Mouse (Mus musculus): ENCODE measurements at regions not wholly inside any gene's neighbourhood (a gene's known extent, or its start where the extent isn't known, plus 50 kb on each side); places are given as distances from the start of the nearest gene placed in this dataset.
A peak's percentile ranks its signal among the peaks of the same experiment; 100 is the strongest.

GRCm38 (mm10) chr17:67569865-67570264 lies 62.7 kb downstream of the Lrrc30 start:
- DNase-seq (ENCODE audit: low spot score): no peak

DNA sequence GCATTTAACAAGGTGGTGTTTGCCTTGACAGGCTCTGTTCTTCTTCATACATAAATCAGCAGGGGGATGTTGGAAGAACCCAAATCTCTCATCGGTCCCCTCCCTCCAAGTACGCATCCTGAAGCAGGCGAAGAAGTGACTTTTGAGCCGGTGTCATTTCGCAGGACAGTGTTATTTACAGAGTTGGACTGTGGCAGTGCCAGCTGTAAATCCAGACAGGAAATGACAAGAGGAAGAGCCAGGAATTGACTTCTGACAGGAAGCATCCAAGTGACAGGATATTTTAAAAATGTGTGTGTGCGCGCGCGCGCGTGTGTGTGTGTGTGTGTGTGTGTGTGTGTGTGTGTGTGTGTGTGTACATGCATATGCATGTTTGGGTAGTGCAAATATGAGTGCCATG lies 66.3 kb downstream of the Lrrc30 start:
- DNase-seq (ENCODE audit: low spot score): no peak

- DNase-seq (ENCODE audit: low spot score): no peak
Observed at GRCm38 (mm10) chr17:67565746-67566145, 66.8 kb downstream of the Lrrc30 start.

- no peak for DNase-seq (ENCODE audit: low spot score)
Observed at GRCm38 (mm10) chr17:67564845-67565244, 67.7 kb downstream of the Lrrc30 start.

DNA sequence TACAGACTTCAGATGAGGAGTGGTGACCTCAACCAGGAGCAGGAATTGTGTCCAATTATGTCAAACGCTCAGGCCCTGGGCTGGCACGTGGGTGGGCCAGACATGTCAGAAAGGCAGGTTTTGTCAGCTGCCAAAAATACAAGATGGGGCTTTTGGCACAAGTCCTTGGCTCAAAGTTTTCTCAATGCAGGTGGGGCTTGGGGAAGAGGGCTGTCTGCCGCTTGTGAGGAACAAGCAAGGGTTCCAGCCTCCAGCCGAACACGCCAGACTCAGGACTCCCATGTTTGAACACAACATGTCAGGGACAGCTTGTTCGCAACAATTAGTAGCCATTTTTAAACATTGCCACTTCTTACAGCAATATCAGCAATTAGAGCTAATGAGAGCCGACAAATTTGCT lies 69.5 kb downstream of the Lrrc30 start:
- no peak for DNase-seq (ENCODE audit: low spot score)

- no peak for DNase-seq (ENCODE audit: low spot score)
Observed at GRCm38 (mm10) chr17:67561802-67562201, 70.7 kb downstream of the Lrrc30 start.

- DNase-seq (ENCODE audit: low spot score): no peak
Observed at GRCm38 (mm10) chr17:67557351-67557870, 75.1 kb downstream of the Lrrc30 start.

GRCm38 (mm10) chr17:67552581-67553139 lies 79.9 kb downstream of the Lrrc30 start:
- no peak for DNase-seq (ENCODE audit: low spot score)

GRCm38 (mm10) chr17:67548966-67549700 lies 83.4 kb downstream of the Lrrc30 start:
- no peak for DNase-seq (ENCODE audit: low spot score)

DNA sequence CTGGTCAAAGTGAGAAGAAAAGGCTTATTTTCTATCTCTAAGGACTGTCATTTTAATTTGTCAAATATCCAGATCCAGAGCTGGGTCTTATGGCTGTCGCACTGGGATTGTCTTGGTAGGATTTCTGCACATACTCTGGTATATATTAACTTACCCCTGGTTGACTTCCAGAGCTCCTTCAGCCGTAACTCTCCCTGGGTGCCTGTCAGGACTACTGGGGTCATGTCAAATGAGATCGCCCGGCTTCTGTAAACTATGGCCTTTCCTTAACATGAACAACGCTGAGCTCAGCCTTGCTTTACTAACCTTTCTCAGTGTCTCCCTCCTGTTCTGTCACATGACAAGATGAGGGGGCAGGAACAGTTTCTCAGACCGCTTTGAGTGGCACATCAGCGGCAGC lies 88.1 kb downstream of the Lrrc30 start:
- no peak for DNase-seq (ENCODE audit: low spot score)

GRCm38 (mm10) chr17:67532331-67532730 lies 100.2 kb downstream of the Lrrc30 start:
- no peak for DNase-seq (ENCODE audit: low spot score)

DNA sequence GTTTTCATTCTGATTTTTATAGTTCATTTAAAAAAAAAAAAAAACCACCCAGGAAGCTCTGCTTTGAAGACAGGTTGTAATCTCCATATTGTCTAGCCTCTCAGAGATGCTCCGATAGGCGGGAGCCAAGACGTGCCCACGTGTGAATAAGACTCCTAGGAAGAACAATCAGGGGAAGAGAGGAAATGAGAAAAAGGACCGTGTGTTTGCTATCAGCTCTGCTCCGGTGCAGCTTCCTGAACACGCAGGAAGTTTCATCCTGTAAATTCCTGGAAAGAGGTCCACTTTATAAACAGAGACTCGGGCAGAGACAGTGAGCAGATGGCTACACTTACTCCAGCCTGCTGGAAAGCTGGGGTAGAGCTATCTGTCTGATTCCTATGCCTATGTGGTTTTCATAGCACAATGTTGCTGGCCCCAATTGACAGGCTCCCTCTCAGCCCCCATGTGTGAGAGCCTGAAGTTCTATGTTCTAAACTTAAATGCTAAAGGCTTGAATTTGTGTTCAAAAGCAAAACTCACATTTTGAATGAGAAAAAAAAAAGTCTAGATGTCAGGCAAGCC lies 111.6 kb downstream of the Lrrc30 start:
- no peak for DNase-seq (ENCODE audit: low spot score)

DNA sequence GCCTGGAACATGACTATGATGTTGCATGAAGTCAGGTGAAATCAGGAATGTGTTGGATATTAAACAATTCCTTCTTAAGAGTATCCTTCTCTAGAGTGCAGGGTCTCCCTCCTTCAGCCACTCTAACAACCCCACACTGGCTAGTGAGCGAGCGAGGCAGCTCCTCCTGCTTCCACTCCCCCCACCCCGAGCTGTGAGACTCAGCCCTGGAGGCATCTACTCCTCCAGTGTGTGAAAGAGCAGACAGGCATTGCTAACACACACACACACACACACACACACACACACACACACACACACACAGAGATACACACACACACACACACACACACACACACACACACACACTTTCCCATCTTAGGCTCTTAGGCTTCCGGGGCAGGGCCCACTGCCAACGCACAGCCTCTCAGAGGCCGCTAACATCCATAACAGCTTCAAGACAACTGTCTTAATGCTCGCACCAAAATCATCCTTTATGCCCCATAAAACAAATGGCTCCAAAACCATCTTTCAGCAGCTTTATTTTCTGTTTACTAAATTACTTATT lies 116.8 kb downstream of the Lrrc30 start:
- no peak for DNase-seq (ENCODE audit: low spot score)

DNA sequence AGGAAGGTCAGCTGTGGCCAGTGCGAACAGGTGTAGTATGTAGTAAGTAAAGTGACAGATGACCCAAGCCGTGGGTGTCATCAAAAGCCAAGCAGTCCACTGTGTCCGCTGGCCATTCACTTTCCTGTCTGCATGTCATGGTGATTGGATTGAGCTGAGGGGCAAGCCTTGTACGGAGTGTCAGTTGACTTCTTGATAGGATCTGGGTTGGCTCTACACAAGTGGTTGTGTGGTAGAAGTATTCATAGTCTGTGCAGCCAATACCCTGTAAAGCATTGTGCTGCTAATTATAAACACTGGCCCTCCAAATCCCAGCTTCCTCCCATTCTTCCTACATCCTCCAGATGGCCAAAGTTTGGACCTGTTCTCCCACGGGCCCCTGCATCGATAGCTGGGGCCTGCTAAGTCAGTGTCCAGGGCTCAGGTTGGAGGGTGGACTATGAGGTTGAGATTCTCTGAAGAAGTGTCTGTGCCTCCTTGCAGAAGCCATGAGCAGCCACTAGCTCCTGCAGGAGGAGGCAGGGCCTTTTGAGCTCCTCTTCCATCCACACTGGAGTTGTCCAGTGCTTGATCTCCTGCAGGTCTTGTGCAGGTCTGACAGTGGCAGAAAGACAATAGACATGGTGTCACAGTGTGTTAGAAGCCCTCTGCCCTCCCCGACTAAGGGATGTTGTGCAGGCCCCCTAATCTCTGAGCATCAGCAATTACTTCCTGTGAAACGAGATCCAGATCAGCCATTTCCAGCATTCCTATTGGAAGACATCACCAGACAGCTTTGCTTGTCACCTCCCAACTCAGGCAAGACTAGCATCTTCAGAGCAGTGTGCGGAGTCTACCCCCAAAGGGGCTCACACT lies 117.9 kb downstream of the Lrrc30 start:
- DNase-seq (ENCODE audit: low spot score): no peak

DNA sequence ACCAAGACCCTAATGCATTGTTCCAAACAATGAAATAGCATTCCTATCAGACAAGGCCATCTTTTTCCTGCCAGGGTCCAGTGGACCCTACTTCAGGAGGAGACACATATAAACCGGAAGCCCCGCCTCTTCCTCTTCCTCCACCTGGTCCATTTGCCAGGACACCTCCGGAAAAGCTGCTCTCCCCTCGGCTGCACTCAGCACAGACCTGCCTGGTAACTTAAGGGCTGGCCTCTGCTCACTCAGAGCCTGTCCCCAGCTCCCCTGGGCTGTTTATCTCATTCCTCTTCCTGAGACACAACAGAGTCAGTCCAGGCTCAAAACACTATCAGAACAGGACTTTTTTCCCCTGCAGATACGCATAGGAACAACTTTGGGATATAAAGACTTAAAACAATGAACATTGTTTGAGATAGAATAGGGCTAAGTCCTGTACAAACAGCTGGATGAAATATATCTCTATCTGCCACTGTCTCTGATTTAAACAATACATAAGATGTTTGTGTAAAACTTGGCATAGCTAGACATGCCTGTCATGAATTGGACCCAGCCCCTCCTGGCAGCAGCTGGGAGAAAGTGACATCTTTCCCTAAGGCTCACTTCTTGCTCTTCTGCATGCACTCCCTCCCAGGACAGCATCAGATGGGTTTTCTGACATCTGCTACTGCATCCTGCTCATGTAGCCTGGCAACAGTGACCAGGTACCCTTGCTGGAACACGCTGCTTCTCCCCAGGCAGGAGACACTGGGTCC lies 119.6 kb downstream of the Lrrc30 start:
- no peak for DNase-seq (ENCODE audit: low spot score)

- no peak for DNase-seq (ENCODE audit: low spot score)
Observed at GRCm38 (mm10) chr17:67512008-67512407, 120.5 kb downstream of the Lrrc30 start.

GRCm38 (mm10) chr17:67509921-67510320 lies 122.6 kb downstream of the Lrrc30 start:
- no peak for DNase-seq (ENCODE audit: low spot score)

- no peak for DNase-seq (ENCODE audit: low spot score)
Observed at GRCm38 (mm10) chr17:67509091-67509618, 123.4 kb downstream of the Lrrc30 start.

DNA sequence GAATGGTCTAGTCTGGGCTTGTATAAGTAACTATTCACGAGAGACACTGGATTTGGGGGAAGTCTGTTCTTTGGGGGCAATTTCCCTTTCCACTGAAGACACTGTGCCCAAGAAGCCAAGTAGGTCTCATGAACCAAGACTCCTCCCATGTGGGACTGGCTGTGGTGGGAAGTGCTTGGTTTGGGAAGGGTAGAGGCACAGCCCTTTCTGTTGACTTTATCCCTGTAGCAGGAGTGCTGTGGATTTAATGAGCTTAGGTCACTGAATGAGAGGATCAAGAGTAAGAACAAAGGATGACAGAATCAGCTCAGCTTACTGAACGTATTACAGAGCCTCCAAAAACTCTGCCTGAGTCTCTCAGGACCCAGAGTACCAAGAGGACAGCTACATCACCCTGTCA lies 124.2 kb downstream of the Lrrc30 start:
- peak; percentile 13 for DNase-seq (ENCODE audit: low spot score)

GRCm38 (mm10) chr17:67506466-67506865 lies 126.1 kb downstream of the Lrrc30 start:
- no peak for DNase-seq (ENCODE audit: low spot score)

DNA sequence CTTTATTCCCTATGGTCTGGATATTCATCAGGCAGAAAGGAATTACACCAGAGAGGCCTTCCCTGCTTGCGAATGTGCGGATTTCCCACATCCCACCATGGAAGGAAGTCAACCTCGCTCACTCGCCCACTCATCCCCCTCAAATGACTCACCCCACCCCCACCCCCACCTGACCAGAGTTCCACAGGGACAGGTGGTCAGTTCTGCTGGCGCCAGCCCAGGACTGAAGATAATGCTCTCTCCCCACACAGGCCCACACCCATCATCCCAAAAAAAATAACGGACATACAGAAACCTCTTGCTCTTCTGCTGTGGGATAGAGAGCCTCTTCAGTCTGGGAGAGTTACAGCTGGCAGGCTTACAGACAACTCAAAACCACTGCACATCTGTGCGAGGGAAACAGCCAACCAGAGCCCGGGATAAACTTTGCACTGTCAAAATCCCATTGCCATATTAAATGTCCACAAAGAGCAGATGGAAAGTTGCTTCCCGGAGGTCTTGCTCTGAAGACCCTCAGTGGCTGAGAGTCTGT lies 128.0 kb downstream of the Lrrc30 start:
- DNase-seq (ENCODE audit: low spot score): no peak

All from retina, embryonic 14.5 days (tissue).